Mouse (Mus musculus): ENCODE data around the gene Klhl3.

DNA sequence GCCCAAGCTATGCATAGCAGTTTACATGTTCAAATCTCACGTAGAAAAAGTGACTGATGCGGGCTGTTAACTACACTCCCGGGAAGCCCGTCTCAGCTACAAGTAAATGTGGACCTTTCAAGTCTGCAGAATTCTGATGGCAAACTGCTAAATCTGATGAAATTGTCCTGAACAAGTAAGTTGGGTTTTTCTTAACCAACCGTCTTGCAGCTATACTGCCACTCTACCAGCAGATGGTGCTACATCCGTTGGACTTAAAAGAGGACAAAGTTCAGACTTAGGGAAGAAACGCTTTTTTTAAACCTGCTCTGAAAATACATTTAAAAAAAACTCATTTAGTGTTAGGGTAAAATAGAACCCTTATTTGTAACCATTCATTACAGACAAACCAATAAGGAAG lies 12.7 kb upstream of the Klhl3 start:
- TF ChIP-seq CTCF (conservative IDR thresholded peaks at IDR 0.05; ENCODE audit: low read length) = peak; percentile 90
- TF ChIP-seq POU5F1 (IDR thresholded peaks at IDR 0.05; ENCODE audit: borderline replicate concordance, low read length) = no peak

All from E14TG2a.4 (cell line).